Mouse (Mus musculus) mesoderm, embryonic 11.5 days (tissue): ENCODE data around the gene Tsr2.

Experiments used
- DNase-seq: peaks from one replicate; pipeline ENCODE4 v3.0.0-alpha.2; 2012; ENCODE audit warnings: low read depth, low spot score

The Tsr2 gene

GRCm38 (mm10) chrX:151046777-151047430 is 49.4 kb downstream of the Tsr2 start:
- peak; percentile 83 for DNase-seq

DNA sequence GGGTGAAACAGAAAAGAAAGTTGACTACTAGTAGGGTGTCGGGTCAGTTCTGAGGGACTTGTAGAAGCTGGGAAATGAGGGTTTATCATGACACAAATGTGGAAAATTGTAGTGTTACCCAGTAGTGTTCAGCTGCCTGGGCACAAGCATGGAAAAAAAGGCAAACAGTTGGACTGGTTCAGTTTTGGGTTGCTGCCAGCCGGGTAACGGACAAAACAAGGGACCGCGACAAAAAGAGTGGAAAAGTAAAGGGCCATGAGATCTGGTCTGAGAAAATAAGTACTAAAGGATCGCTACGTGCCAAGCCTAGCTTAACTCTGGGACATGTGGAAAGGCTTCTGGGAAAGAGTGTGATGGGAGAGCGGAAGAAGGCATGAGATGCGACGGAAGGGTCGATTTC is 50.0 kb downstream of the Tsr2 start:
- no peak for DNase-seq

- no peak for DNase-seq
These were observed 50.5 kb downstream of the Tsr2 start, which contains the start of gene Fgd1 for GRCm38 (mm10) chrX:151045850-151046249. Gene Fgd1 (plus strand): TSS chrX:151046150.

- DNase-seq = no peak
These were observed 55.1 kb downstream of the Tsr2 start for GRCm38 (mm10) chrX:151041223-151041622.
